Mouse (Mus musculus) gastrocnemius, postnatal 36 days (tissue): ENCODE measurements around the gene Pid1. TPM values are rescaled to one million over a fixed set of nuclear protein-coding genes. Genes with fewer than 3 reads are reported as not detected.
"Not testable (repeated sequence)": the region's sequence is repeated elsewhere in the genome, so short reads cannot be mapped to it uniquely, and the experiment has no call there.

Experiments
- DNase-seq, 2 experiments: peaks; one replicate each; pipeline ENCODE4 v3.0.0; 2022
- intact Hi-C: fragments of 180-260 bp; cut with DNase I; formaldehyde crosslinking; loops from one replicate; pipeline ENCODE4 v1.15.1; 2025
- total RNA-seq, 2 experiments: library from RNA; stranded (reverse); gene quantifications; 2 replicates each; pipeline ENCODE4 v1.2.3; 2021

Pid1 gene
- total RNA-seq, 2 experiments from 2014 or later = 6.1 to 7.9 TPM

GRCm38 (mm10) chr1:84361389-84361788, 2.6 kb downstream of the Pid1 start:
- intact Hi-C loops = no loop called here
- no peak for DNase-seq

- intact Hi-C loops = no loop called here
Observed at GRCm38 (mm10) chr1:84359611-84360500, 4.1 kb downstream of the Pid1 start.

GRCm38 (mm10) chr1:84357216-84357615, 6.8 kb downstream of the Pid1 start:
- DNase-seq = no peak
- intact Hi-C loops = no loop called here

More at GRCm38 (mm10) chr1:84359611-84360500, 4.1 kb downstream of the Pid1 start:
- peak; percentile 56 to 64 for DNase-seq

DNA sequence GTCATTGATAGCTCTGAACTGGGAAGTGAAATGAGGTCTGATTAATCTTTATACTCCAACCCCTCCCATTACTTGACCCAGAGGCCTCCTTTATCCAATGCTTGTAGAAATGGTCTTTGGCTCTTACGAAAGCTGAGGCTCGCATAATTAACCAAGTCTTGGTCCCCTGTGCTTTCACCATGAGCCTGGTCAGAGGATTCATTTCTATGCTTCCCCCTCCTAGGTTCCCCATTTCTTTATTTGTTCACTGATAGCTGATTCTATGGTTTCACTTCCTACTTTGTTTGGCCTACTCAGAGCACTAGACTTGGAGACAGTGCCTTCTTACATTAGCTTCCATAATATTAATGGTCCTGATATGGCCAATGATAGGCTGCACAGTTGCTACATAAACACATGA, 13.7 kb downstream of the Pid1 start:
- DNase-seq = no peak
- intact Hi-C loops = no loop called here

DNA sequence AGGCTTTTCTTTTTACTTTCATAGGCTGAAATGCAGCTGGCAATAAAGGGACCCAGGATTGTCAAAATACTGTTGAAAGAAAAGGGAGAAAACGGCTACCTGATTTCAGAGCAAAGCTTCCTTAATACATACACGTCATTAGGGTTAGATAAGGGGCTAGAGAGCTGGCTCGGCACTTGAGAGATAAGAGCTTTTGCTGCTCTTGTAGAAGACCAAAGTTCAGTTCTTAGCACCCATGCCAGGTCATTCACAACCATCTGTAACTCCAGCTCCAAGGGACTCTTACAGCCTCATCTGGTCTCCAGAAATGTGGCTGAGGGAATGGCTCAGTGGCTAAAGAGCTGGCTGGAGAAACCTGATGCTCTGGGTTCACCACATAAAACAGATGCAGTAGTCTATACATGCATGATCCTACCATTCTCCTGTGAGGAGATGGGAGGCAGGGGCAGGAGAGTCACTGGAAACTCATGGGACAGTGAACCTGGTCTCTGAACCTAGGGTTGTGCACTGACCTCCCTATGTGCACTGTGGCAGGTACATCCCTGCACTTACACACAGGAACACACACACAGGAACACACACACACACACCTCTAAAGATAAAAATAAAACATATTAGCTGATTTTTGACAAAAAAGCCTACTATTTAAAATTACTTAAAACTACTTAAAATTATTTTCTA, 16.0 kb downstream of the Pid1 start:
- intact Hi-C loops = no loop called here
- DNase-seq = no peak

GRCm38 (mm10) chr1:84332797-84333196, 31.2 kb downstream of the Pid1 start:
- intact Hi-C loops, DNase-seq: not testable (repeated sequence)

- intact Hi-C loops = not testable (repeated sequence)
Observed at GRCm38 (mm10) chr1:84331861-84332260, 32.1 kb downstream of the Pid1 start.

GRCm38 (mm10) chr1:84325309-84325708, 38.7 kb downstream of the Pid1 start:
- intact Hi-C loops = no loop called here
- no peak for DNase-seq

More at GRCm38 (mm10) chr1:84331861-84332260, 32.1 kb downstream of the Pid1 start:
- DNase-seq = not testable (repeated sequence)

DNA sequence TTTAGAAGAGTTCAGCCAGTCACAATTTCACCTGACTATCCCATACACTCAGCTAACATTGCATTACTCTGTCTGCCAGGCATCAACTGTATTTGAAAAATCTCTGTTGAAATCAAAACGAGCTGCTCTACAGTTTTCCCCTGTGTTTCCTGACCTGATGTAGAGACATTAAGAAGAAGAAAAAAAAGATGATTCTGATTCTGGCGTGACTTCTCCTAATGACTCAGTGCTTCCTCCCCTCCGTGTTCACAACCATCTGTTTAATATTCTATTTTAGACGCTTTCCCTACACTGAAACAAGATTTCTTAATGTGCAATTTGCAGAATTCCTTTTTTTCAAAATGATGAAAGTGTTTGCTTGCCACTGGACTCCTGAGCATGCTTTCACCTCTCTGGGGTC, 42.7 kb downstream of the Pid1 start:
- no peak for DNase-seq
- intact Hi-C loops = no loop called here

DNA sequence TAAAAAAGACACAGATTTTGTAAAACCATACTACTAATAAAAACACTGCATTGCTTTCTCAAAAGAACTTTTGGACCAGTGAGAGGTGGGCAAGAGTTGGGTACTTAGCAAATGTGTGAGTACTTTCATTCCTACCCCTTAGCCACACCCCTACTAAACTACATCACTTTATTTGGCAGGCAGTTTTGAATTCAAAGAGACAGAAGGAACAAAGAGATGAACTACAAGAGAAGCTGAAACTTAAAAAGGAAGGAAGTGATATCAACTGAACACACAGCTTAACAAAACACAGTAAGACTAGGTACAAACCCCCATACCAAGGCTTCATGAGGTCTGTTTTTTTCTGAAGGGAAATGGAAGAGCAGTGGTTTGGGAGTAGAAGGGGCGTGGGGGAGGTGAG, 45.4 kb downstream of the Pid1 start:
- no peak for DNase-seq
- intact Hi-C loops = no loop called here

GRCm38 (mm10) chr1:84317827-84318226, 46.2 kb downstream of the Pid1 start:
- intact Hi-C loops = no loop called here
- DNase-seq = no peak

GRCm38 (mm10) chr1:84309966-84310460, 54.0 kb downstream of the Pid1 start:
- intact Hi-C loops = no loop called here

GRCm38 (mm10) chr1:84305713-84306421, 58.1 kb downstream of the Pid1 start:
- DNase-seq = no peak
- intact Hi-C loops = no loop called here

More at GRCm38 (mm10) chr1:84309966-84310460, 54.0 kb downstream of the Pid1 start:
- no peak for DNase-seq

GRCm38 (mm10) chr1:84302788-84303187, 61.2 kb downstream of the Pid1 start:
- no peak for DNase-seq
- intact Hi-C loops = no loop called here

- no peak for DNase-seq
- intact Hi-C loops = no loop called here
Observed at GRCm38 (mm10) chr1:84299719-84300118, 64.3 kb downstream of the Pid1 start.

- intact Hi-C loops = loop anchor here (10.0 kb wide), 2 partner anchors 298 to 542 kb away; no protein-coding TSS in a partner anchor
- DNase-seq = peak; percentile 20 to 40
Observed at GRCm38 (mm10) chr1:84286682-84287111, 77.3 kb downstream of the Pid1 start.

DNA sequence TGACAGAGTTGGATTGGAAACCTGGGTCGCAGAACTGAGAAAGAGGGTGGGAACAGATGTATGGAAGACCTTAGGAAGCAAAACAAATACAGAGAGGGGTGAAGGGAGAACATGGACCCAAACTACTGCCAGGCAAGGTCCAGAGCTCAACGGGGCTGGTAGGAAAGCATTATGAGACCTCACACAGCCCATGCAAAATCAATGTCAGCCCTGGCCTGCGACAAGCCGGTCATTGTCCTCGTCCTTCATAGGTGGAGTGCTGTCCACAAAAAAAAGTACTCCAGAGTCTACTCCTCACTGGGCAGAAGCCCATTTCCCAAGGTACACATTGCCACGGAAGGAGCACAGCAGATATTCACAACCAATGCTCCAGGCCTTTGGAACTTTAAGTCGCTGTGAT, 78.4 kb downstream of the Pid1 start:
- intact Hi-C loops = loop anchor here (10.0 kb wide), 2 partner anchors 299 to 541 kb away; no protein-coding TSS in a partner anchor
- DNase-seq = no peak

DNA sequence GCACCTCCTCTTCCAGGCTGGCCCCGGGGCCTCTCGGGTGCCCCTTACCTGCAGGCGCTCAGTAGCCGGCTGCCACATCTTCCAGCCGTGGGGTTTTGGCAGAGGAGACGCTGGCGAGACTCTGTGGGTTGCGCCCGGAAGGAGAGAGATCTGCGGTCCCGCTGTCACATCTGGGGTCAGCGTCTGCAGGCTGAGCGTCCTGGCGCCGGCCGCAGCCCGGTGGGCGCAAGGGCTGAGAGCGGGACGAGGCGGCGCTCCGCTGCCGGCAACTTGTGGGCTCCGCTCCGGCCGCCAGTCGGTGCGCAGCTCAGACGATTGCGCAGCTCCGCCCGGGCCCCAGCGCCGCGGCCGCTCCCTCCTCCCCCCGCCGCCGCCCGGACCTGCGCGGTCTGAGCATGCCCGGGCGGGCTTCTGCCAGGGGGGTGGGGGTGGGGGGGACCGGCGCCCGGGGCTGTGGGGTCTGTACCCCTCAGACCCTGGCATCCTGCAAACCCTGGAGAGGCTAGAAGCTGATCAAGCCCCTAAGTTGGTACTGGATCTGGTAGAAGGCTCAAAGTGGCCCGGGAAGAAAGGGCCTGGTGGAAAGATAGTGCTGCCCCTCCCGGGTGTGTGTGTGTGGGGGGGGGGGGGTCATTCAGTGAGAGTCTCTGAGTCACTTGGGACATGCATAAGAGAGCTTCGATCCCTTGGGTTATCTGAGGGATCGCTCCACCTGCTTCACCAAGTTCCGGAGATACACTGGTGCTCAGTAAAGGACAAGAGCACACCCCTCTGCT, 79.5 kb downstream of the Pid1 start:
- DNase-seq = peak; percentile 46 to 47
- intact Hi-C loops = loop anchor here (10.0 kb wide), 2 partner anchors 300 to 540 kb away; no protein-coding TSS in a partner anchor

- peak in 1 of 2 experiments; percentile 32 for DNase-seq
- intact Hi-C loops = loop anchor here (10.0 kb wide), 2 partner anchors 302 to 538 kb away; no protein-coding TSS in a partner anchor
Observed at GRCm38 (mm10) chr1:84283119-84283518, 80.9 kb downstream of the Pid1 start.
